Mouse (Mus musculus): ENCODE measurements around the gene Hist1h2bm.

The Hist1h2bm gene

GRCm38 (mm10) chr13:21729544-21729943, 7.7 kb downstream of the Hist1h2bm start:
- no peak for DNase-seq

GRCm38 (mm10) chr13:21733466-21733865, 11.6 kb downstream of the Hist1h2bm start:
- DNase-seq: no peak

GRCm38 (mm10) chr13:21734010-21734905, 12.4 kb downstream of the Hist1h2bm start:
- peak; percentile 84 for DNase-seq

- DNase-seq: peak; percentile 86
Measured at GRCm38 (mm10) chr13:21734906-21735767, 13.3 kb downstream of the Hist1h2bm start, which contains the start of gene Hist1h4j. Hist1h4j (plus strand) TSS chr13:21735064.

GRCm38 (mm10) chr13:21745006-21745405, 23.2 kb downstream of the Hist1h2bm start:
- no peak for DNase-seq

- no peak for DNase-seq
Measured at GRCm38 (mm10) chr13:21749387-21750158, 27.7 kb downstream of the Hist1h2bm start.

- peak; percentile 94 for DNase-seq
Measured at GRCm38 (mm10) chr13:21750159-21751017, 28.5 kb downstream of the Hist1h2bm start, which contains the start of gene Hist1h4k. Hist1h4k (minus strand) TSS chr13:21750505.

GRCm38 (mm10) chr13:21751417-21751816, 29.6 kb downstream of the Hist1h2bm start:
- no peak for DNase-seq

- no peak for DNase-seq
Measured at GRCm38 (mm10) chr13:21751827-21752226, 30.0 kb downstream of the Hist1h2bm start.

GRCm38 (mm10) chr13:21752356-21752755, 30.5 kb downstream of the Hist1h2bm start:
- DNase-seq: no peak

GRCm38 (mm10) chr13:21753051-21753523, 31.2 kb downstream of the Hist1h2bm start:
- DNase-seq: no peak

- DNase-seq: peak; percentile 67
Measured at GRCm38 (mm10) chr13:21753524-21754285, 31.9 kb downstream of the Hist1h2bm start, which contains the start of the genes Hist1h2ak and Hist1h2bn. Hist1h2ak (minus strand) TSS chr13:21753827. Hist1h2bn (plus strand) TSS chr13:21754123.

GRCm38 (mm10) chr13:21754294-21755001, 32.6 kb downstream of the Hist1h2bm start:
- DNase-seq: peak; percentile 61

GRCm38 (mm10) chr13:21755707-21756106, 33.9 kb downstream of the Hist1h2bm start:
- DNase-seq: no peak

Data from kidney, postnatal 10 days (tissue).